Mouse (Mus musculus) stomach, embryonic 14.5 days (tissue): ENCODE measurements around the gene Resp18. TPM values are rescaled to one million over a fixed set of nuclear protein-coding genes. Genes with fewer than 3 reads are reported as not detected.

Experiments used
- ATAC-seq: fragments of 200-750 bp; cut with Nextera tagmentation; 2 replicates; pipeline ENCODE4 v1.8.0; 2017; ENCODE audit warnings: low read depth, moderate TSS enrichment; ENCODE audit not compliant: insufficient number of reproducible peaks, insufficient read depth, low FRiP score
- H3K27ac ChIP-seq: fragments of 300-500 bp; sonication (generic); 2 replicates; pipeline ENCODE4 v1.5.1; 2014; ENCODE audit warnings: mild to moderate bottlenecking, low read length, moderate library complexity, mixed read lengths
- H3K27me3 ChIP-seq: fragments of 300-500 bp; sonication (generic); 2 replicates; pipeline ENCODE4 v1.6.1; 2014; ENCODE audit warnings: low read length, control low read depth, mixed read lengths; ENCODE audit not compliant: control insufficient read depth, insufficient read depth
- H3K36me3 ChIP-seq: fragments of 300-500 bp; sonication (generic); 2 replicates; pipeline ENCODE4 v1.6.1; 2014; ENCODE audit warnings: mild to moderate bottlenecking, control low read depth, low read length, moderate library complexity, mixed read lengths; ENCODE audit not compliant: control insufficient read depth, insufficient read depth
- H3K4me1 ChIP-seq: fragments of 300-500 bp; sonication (generic); 2 replicates; pipeline ENCODE4 v1.6.1; 2014; ENCODE audit warnings: low read length, control low read depth, mixed read lengths; ENCODE audit not compliant: control insufficient read depth, insufficient read depth
- H3K4me2 ChIP-seq: fragments of 300-500 bp; sonication (generic); replicated peaks from 2 replicates; pipeline ENCODE4 v1.6.1; 2014; ENCODE audit warnings: low read depth, low read length, control low read depth
- H3K4me3 ChIP-seq: fragments of 300-500 bp; sonication (generic); 2 replicates; pipeline ENCODE4 v1.5.1; 2014; ENCODE audit warnings: low read depth, low read length, control low read depth
- H3K9ac ChIP-seq: fragments of 300-500 bp; sonication (generic); replicated peaks from 2 replicates; pipeline ENCODE4 v1.6.1; 2014; ENCODE audit warnings: low read depth, mild to moderate bottlenecking, control low read depth, low read length, moderate library complexity, mixed read lengths
- H3K9me3 ChIP-seq: fragments of 300-500 bp; sonication (generic); 2 replicates; pipeline ENCODE4 v1.6.1; 2016; ENCODE audit warnings: low read depth, low read length, control low read depth; ENCODE audit not compliant: control insufficient read depth
- WGBS: fragments of 180-500 bp; shearing (Covaris S2); extraction: QIAGEN DNeasy Blood & Tissue Kit; methylation state at CpG from one replicate; pipeline ENCODE4 v1.1.7; 2014; 5-methylcytosine and 5-hydroxymethylcytosine counted together
- polyA plus RNA-seq: library from polyadenylated mRNA; unstranded; fragments of >200 nt; fragmentation: Nextera tagmentation; extraction: Ambion mirVana; gene quantifications from 2 replicates; pipeline ENCODE4 v1.2.1, GENCODE M21; 2014

Resp18 gene
- polyA plus RNA-seq, 1 experiment from 2014 or later, result 9.8 TPM

DNA sequence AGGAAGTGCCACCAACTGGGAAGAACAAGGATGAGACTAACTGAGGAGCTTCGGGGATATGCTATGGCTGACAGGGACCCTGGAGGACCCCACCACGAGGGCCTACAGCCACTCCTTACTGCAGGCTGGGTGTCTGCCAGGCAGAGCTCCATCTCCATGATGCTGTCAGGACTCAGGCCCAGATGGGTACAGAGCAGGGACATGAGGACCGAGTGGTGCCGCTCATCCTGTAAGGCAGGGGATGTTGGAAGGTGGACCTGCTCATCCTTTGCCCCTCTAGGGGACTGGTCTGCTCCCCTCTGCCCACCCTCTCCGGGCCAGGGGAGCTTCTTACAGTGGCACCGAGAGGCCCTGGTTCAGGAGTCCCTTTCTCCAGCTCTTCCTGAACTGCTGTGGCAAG lies 36.8 kb upstream of the Resp18 start:
- H3K4me2 ChIP-seq, result no peak overlapping the region
- peaks cover 7% of the 10 kb centered on the region for H3K4me1 ChIP-seq
- WGBS, result 93% methylated on average over 6 of the region's 6 CpGs
- H3K4me3 ChIP-seq, result no peak overlapping the region
- no peaks in the 10 kb centered on the region for H3K9me3 ChIP-seq
- no peak overlapping the region for H3K9ac ChIP-seq
- no peak overlapping the region for H3K27ac ChIP-seq
- peaks cover 45% of the 10 kb centered on the region for H3K36me3 ChIP-seq
- no peak for ATAC-seq
- H3K27me3 ChIP-seq, result no peaks in the 10 kb centered on the region

DNA sequence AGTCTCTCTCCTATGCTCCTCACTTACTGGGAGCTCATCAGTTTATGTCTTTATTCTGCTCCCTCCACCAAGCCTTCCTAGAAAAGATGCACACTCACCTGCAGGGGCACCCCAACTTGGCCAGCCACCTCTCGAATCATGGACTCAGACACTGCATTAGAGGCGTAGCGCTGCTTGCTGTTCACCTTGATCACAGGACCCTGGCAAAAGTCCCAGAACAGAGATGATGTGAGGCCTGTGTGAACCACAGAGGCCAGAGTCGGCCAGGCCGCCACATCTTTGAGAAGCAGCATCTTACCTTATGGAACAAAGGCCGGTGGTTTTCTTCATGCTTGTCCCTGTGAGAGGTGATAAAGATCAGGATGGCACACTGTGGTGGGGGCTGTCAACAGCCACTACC lies 33.5 kb upstream of the Resp18 start:
- Histone ChIP-seq H3K9me3 (no peaks in the 10 kb centered on the region), H3K27me3 (no peaks in the 10 kb centered on the region), H3K27ac (no peak overlapping the region), H3K4me3 (no peak overlapping the region), H3K9ac (no peak overlapping the region), H3K36me3 (peaks cover 69% of the 10 kb centered on the region), H3K4me2 (no peak overlapping the region), H3K4me1 (peaks cover 7% of the 10 kb centered on the region)
- WGBS, result 93% methylated on average over 6 of the region's 6 CpGs
- no peak for ATAC-seq

DNA sequence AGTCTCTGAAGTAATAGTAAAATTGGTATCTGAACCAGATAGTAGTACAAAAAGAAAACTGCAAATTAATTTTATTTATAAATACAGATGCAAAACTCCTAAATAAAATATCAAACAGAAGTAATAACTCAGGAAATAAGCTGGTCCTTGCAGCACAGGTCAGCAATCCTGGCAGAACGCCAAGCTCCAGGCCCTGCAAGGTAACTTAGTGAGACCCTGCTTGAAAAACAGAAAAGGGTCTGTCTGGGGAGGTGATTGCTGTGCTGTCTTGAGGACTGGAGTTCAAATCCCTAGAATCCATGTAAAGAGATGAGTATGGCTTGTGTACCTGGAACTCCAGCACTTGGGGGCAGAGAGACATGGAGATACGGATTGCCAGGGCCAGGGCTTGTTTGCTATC lies 26.4 kb upstream of the Resp18 start:
- 77% methylated on average over 2 of the region's 2 CpGs for WGBS
- no peak for ATAC-seq
- Histone ChIP-seq H3K4me2 (no peak overlapping the region), H3K9me3 (no peaks in the 10 kb centered on the region), H3K4me1 (no peaks in the 10 kb centered on the region), H3K9ac (no peak overlapping the region), H3K36me3 (peaks cover 24% of the 10 kb centered on the region), H3K4me3 (no peak overlapping the region), H3K27me3 (no peaks in the 10 kb centered on the region), H3K27ac (no peak overlapping the region)

DNA sequence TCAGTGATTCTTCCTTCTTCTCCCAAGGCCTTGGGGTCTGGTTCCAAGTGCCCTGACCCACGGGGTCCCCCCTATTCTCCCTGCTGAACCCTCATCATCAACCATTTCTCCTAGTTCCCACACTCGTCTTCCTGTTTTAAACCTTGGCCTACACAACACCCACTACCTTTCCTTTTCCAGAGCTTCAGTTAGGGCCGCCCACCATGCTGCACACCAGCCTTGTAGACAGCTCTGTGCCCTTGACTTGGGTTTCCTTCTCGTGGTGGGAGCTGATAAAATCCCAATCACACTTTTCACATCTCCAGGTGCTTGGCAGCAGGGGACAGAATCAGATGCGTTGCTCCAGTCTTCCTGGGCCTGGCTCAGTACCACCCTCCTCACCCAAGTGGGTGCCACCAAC lies 16.1 kb upstream of the Resp18 start:
- Histone ChIP-seq H3K27ac (no peak overlapping the region), H3K4me3 (no peak overlapping the region), H3K27me3 (no peaks in the 10 kb centered on the region), H3K9ac (no peak overlapping the region), H3K4me1 (peaks cover 9% of the 10 kb centered on the region; the same call in 1 of the 2 replicates), H3K4me2 (no peak overlapping the region), H3K9me3 (no peaks in the 10 kb centered on the region), H3K36me3 (no peaks in the 10 kb centered on the region)
- WGBS, result 78% methylated on average over 5 of the region's 5 CpGs
- ATAC-seq, result no peak

DNA sequence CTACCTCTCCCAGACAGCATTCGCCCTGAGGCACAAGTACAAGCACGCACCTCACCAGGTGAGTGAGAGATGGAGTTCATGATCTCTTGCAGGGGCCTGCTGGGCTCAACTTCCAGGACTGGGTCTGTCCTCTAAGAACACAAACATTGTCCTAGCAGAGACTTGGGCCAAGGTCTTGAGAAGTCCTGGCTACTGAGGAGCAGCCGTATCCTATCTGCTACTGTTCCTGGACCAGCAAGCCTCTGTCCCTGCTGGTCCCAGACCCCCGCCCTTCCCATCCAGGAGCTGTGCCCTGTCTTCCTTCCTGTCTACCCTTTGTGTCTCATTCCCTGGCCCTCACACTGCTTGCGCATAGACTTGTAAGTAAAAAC lies 15.1 kb upstream of the Resp18 start:
- Histone ChIP-seq H3K9me3 (no peaks in the 10 kb centered on the region), H3K4me2 (no peak overlapping the region), H3K4me3 (no peak overlapping the region), H3K27me3 (no peaks in the 10 kb centered on the region), H3K9ac (no peak overlapping the region), H3K4me1 (peaks cover 9% of the 10 kb centered on the region; the same call in 1 of the 2 replicates), H3K36me3 (no peaks in the 10 kb centered on the region), H3K27ac (peak overlapping the region; percentile 39; the same call in 1 of the 2 replicates)
- 77% methylated on average over 5 of the region's 5 CpGs for WGBS
- ATAC-seq, result peak; percentile 10; the same call in 1 of the 2 replicates

DNA sequence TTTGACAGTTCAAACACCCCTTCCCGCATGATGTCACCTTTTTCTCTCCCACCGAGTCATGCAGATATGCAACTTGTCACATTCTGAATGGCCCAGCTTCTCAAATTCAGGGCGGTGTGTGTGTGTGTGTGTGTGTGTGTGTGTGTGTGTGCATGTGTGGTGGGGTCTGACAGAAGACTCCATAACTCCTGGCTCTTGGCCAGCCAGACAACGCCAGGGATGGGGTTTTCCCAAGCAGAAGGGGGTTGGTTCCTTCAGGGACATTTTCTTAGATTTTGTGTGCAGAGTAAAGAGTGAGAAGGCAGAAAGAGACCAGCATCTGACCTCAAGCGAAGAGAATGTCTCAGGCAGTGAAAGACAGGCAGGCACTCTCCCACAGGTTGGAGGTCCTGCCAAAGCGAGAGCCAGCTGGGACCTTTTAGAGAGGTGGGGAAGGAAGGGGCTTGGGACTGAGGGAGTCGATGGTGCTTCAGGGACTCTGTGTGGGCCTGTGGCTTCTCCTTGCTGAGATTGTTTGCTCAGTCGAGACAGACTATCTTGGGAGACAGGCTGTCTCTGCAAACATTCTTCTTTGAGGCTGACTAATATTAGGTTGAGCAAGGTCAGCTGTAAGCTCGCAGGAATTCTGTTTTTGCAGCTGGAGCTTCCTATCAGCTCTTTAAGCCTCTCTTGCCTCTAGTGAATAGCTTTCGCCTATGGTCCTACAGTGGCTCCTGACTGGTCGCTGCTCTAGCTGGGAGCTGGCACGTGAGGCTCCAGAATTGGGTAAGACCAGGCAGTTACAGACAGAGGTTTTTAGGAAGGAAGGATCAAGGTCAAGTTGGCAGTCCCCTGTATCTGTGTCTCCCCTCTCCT lies 14.5 kb upstream of the Resp18 start:
- H3K9me3 ChIP-seq, result no peaks in the 10 kb centered on the region
- peak overlapping the region; percentile 67; the same call in 1 of the 2 replicates for H3K27ac ChIP-seq
- H3K4me1 ChIP-seq, result peaks cover 9% of the 10 kb centered on the region; the same call in 1 of the 2 replicates
- H3K36me3 ChIP-seq, result no peaks in the 10 kb centered on the region
- H3K4me2 ChIP-seq, result no peak overlapping the region
- no peaks in the 10 kb centered on the region for H3K27me3 ChIP-seq
- 23% methylated on average over 12 of the region's 12 CpGs for WGBS
- peak; percentile 42; the same call in 1 of the 2 replicates for ATAC-seq
- H3K9ac ChIP-seq, result no peak overlapping the region
- H3K4me3 ChIP-seq, result no peak overlapping the region

DNA sequence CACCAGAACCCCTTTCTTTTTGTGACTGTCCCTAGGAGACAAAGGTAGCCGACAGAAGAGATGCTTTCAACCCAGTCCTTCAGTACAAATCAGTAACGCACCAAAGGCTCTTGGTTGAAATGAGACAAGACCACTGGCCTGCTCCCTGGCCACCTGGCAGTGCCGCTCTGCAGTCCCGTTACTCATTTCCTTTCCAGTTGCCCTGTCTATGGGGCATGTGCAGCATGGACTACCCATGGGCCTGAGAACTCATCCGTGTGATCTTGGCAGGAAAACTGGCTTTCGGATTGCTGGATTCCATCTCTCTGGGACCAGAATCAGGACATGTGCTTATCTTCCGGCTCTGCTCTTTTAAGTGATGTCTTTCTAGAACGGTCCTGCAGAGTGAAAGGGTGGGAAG lies 13.1 kb upstream of the Resp18 start:
- H3K36me3 ChIP-seq, result no peaks in the 10 kb centered on the region
- H3K27ac ChIP-seq, result no peak overlapping the region
- H3K9me3 ChIP-seq, result no peaks in the 10 kb centered on the region
- no peak overlapping the region for H3K4me2 ChIP-seq
- H3K4me3 ChIP-seq, result no peak overlapping the region
- H3K27me3 ChIP-seq, result no peaks in the 10 kb centered on the region
- no peak for ATAC-seq
- H3K4me1 ChIP-seq, result peaks cover 9% of the 10 kb centered on the region; the same call in 1 of the 2 replicates
- 87% methylated on average over 8 of the region's 8 CpGs for WGBS
- no peak overlapping the region for H3K9ac ChIP-seq

DNA sequence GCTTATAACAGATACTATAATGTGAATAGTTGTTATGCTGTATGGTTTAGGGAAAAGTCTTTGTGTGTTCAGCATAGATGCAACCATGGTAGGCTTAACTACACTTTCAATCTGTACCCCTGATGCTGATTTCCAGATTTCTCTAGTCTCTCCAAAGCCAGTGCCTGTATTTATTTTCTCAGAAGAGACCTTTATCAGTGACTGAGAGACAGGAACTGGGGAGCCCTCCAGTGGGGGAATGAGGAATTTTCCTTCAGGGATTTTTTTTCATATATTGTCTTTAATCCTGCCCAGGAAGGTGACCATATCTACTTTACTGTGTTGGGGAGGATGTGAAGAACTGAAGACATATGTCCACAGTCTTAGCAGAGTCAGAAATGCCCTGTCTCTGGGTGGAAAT lies 12.4 kb upstream of the Resp18 start:
- no peaks in the 10 kb centered on the region for H3K36me3 ChIP-seq
- no peak overlapping the region for H3K4me3 ChIP-seq
- no peak for ATAC-seq
- no peak overlapping the region for H3K4me2 ChIP-seq
- no peak overlapping the region for H3K9ac ChIP-seq
- H3K4me1 ChIP-seq, result peaks cover 9% of the 10 kb centered on the region; the same call in 1 of the 2 replicates
- H3K9me3 ChIP-seq, result no peaks in the 10 kb centered on the region
- no peak overlapping the region for H3K27ac ChIP-seq
- no peaks in the 10 kb centered on the region for H3K27me3 ChIP-seq
